Mouse (Mus musculus): ENCODE data around the gene Cdc27.
A peak's percentile ranks its signal among the peaks of the same experiment; 100 is the strongest.
"Not testable (repeated sequence)": the region's sequence is repeated elsewhere in the genome, so short reads cannot be mapped to it uniquely, and the experiment has no call there.

Cdc27 gene

DNA sequence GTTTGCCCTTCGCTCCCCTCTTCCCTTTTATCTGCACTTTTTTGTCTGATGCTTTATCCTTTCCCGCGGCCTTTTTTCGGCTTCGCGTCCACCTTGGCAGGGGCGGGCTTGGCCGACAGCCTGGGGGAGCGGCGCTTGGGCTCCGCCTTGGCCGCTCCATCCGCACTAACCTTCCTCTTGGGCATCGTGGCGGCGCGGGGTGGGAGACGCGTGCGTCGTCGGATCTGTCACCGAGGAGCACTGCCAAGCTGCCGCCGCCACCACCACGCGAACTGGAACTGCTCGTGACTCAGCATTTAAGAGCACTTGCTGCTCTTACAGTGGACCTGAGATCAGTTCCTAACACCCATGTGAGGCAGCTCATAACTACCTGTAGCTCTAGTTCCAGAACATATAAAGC is 21.0 kb upstream of the Cdc27 start:
- not testable (repeated sequence) for DNase-seq (ENCODE audit: low read depth, low spot score)

DNA sequence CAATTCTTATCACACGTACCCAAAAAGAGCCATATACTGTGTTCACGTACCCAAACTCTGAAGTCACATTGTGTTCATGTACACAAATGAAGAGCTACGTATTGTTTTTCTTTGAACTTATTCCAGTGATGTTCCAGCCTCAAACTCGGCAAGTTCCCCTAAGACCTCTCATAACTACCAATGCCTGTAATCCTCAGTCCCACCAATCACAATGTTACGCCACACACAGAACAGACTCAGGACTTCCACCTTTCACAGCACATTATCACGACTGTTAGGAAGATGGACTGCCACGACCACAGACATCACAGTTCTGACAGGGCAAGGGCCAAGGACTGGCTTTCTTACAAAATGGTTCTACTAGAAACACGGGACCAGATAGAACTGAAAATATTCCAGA is 20.1 kb upstream of the Cdc27 start:
- not testable (repeated sequence) for DNase-seq (ENCODE audit: low read depth, low spot score)

DNA sequence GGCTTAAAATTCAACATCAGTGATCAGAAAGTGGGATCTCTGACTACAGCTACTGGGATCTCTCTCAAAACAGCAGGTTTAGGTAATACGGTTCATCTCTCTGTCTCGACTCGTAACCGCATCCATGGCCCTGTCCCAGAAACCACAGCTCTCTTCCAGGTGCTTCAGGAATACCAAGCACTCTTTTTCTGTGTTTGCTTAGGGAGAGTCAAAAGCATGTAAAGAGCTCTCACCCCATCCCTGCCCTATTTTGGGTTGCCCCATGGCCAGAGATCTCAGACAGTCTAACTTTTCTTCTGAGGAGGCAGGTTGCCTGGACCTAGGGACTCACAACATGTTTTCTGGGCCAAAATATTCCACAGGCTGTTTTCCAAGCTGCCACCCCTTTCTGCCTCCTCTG is 17.9 kb upstream of the Cdc27 start:
- DNase-seq (ENCODE audit: low read depth, low spot score), result no peak

DNA sequence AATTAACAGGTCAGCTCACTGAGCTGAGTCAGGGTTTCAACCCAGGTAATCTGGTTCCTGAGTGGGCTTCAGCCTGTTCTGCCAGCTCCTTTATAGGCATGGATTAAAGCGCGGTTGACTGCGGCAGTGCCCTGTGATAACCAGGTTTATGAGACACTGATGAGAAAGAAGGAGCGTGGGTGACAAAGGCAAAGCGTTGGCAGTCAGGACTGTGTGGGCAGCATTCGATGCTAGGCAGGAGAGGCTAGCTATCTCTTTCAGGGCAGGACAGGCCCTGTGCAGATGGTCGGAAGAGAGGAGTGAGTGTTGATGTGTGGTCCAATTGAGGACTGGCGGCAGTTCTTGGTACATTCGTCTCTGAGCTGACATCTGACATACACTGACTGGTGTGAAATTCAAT is 17.3 kb upstream of the Cdc27 start:
- no peak for DNase-seq (ENCODE audit: low read depth, low spot score)

DNA sequence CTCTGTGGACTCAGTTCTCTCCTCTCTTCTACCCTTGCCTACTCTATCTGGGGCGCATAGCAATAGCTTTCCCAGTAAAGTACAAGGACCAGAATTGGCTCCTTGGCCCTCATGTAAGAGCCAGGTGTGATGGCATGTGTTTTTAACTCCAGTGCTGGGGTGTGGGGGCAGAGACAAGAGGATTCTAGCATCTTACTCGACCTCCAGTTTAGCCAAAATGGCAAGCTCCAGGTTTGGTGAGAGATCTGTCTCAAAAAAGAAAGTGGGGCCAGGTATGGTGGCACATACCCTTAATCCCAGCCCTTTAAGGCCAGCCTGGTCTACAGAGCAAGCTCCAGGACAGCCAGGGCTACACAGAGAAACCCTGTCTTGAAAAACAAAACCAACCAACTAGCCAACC is 16.4 kb upstream of the Cdc27 start:
- no peak for DNase-seq (ENCODE audit: low read depth, low spot score)

DNA sequence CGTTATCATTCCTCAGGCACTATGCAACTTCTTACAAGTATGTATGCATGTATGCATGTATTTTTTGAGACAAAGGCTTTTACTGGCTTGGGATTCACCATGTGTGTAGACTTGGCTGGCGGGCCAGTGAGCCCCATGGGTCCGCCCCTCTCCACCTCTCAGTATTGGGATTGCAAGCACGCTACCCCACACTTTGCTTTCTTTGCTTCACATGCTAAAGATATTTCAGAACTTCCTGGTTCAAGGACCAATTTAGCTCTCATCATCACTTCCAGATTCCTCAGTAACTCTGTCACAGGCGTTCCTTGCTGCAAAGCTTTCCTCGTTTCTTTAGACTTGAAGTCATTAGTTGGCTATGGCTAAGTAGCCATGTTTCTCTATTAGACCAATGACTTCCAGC is 15.7 kb upstream of the Cdc27 start:
- DNase-seq (ENCODE audit: low read depth, low spot score), result no peak

DNA sequence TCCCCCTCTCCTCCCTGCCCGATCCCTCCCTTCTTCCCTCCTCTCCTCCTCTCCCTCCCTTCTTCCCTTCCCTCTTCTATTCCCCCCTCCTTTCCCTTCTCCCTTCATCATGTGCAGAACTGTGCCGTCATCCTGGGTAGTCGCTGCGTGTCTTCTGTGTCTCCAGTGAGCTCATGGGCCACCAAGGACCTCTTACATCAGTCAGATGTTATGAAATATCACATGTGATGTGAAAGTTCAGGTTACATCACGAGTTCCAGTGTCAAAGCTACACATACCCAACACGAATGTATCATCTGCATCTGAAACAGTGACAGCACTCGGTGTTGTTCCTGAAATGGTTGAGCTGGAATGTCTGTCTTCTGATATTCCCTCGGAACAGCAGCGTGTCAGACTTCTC is 14.8 kb upstream of the Cdc27 start:
- no peak for DNase-seq (ENCODE audit: low read depth, low spot score)

DNA sequence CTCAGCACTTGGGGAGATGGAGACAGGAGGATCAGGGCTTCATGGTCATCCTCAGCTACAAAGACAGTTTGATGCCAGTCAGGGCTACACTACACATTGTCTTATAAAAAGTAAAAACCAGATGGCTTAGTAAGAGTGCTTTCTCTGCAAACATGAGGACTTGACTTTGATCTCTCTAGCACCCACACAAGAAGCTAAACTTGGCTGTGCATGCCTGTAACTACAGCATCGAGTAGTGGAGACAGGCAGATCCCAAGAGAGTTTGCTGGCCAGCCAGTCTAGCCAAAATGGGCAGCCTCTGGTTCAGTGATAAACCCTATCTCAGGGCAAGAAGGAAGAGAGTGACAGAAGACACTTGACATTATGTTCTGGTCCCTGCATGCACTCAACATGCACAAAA is 13.1 kb upstream of the Cdc27 start:
- no peak for DNase-seq (ENCODE audit: low read depth, low spot score)

DNA sequence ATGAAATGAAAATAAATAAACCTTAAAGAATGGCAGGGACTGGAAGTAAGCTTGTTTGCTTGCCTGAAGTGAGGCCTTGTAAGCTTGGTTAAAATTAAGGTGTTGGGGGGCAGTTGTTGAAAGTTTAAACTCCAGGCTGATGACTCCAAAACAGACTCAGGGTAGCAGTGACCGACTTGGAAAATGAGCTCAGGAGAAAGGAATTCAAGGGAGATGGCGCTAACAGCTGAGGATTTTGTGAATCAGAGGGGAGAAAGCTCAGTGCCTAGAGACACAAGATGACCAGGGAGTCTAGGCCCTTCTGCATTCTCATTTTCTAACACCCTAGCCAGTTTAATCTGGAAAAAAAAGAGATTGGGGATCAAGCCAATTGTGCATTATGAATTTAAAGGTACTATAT is 10.6 kb upstream of the Cdc27 start:
- no peak for DNase-seq (ENCODE audit: low read depth, low spot score)

DNA sequence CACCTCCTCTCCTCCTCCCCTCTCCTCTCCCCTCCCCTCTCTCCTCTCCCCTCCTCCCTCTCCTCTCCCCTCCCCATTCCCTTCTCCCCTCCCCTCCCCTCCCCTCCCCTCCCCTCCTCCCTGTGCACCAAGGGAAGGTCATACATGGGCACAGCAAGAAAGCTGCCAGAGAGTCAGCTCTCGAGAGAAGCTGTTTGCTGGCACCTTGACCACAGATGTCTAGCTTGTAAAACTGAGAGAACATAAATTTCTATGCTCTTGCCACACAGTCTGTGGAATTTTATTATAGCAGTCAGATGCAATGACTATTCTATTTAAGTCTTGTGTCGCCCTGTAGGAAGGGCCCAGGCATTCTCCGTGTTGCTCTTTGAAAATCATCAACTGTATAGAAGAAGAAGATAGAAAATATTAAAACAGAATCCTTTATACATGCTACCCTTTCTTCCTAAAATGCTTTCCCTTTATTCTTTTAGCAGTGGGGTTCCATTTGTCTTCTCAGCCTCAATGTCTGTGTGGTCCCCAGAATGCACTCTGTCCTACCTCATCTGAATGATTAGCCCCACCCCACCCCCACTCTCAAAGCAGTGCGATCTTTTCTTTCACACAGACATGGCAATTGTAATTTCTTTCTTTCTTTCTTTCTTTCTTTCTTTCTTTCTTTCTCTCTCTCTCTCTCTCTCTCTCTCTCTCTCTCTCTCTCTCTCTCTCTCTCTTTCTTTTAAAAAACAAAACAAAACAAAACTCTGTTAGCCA is 8.4 kb upstream of the Cdc27 start:
- no peak for DNase-seq (ENCODE audit: low read depth, low spot score)

DNA sequence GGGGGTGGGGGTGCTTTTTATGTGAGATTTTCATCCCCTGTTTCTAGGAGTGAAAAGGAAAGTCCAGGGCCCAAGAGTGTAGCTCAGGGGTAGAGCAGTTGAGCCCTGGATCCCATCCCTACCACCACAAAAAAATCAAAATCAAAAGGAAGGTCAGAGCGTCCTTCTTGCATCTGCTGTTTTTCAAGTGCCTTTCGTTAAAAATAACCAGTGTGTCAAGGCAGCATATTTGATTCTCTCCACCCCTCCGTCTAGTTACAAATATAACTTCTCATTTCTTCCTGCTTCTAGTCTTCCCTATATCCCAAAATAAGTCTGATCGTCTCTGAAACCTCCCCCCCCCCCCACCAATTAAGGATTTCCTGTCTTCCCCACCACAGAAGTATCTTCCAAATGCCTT is 7.6 kb upstream of the Cdc27 start:
- DNase-seq (ENCODE audit: low read depth, low spot score), result no peak

DNA sequence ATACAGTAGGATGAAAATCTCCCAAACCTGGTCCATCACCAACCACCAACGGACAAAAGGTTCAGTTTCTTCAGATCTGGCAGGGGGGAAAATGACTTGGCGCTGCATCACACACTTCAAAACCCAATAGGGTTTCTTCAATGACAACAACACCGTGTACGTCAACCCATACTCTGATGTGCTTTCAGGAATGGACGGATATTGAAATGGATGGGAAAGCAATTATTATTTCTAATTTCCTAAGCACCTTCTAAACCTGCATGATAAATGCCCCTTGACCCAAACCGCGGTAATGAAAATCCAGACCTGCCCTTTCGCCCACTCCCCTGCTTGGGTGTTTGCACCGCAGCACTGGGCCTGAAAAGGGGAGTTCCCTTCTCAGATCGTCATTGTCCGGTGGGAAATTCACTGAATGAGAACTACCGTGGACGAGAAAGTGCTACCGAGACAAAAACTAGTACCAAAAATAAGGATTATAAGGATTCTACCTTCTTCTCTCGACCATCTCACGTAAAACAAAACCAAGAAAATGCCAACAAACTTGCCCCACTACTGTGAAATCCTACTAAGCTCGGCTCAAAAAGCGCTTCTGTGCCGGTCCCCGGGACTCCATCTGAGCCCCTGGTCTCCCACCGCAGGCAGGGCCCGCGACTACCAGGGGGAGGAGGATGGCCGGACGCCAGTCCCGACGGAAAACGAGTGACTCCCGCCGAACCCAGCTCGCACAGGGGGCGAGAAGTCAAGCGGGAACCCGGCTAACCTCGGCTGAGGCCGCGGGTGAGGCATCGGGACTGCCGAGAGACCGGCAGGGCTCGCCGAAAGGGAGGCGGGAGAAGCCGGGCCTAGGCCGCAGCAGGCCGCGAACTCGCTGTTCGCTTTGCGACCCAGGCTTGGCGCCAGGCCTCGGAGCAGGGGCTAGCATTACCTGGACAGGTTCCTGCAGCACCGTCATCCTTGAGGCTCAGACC is 698 bp downstream of the Cdc27 start:
- peak; percentile 73 for DNase-seq (ENCODE audit: low read depth, low spot score)

DNA sequence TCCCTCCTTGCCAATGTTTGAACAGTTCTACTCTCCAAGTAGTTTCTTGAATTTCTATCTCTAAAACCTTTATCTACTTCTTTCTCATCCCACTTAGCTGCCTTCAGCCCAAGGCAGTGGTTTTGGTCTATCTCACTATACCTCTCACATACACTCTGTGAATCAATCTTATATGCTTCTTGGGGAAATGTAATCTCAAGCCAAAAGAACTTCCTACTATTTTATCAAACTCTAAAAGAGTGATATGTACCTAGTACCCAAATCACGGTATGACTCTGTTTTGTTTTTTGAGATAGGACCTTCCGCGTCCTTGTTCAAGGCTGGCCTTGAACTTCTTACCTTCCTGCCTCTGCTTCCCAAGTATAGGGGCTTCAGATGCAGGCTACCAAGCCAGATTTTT is 2.9 kb downstream of the Cdc27 start:
- DNase-seq (ENCODE audit: low read depth, low spot score), result no peak

DNA sequence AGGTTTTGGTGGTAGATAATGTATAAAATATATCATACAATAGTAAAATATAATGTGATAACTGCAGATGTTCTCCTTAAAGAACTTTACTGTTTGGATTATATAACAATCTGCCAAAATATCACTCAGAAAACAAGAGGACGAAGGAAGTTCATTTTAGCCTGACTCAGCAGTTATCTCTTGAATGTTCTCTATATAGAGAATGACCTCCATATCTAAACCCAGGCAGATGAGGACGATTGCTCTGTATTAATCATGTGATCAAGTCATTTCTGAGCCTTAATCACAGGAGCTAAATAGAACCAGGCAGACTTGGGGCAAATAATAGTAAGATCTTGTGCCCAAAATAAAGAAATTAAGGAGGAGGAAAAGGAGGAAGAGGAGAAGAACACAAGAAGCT is 5.9 kb downstream of the Cdc27 start:
- DNase-seq (ENCODE audit: low read depth, low spot score), result no peak

DNA sequence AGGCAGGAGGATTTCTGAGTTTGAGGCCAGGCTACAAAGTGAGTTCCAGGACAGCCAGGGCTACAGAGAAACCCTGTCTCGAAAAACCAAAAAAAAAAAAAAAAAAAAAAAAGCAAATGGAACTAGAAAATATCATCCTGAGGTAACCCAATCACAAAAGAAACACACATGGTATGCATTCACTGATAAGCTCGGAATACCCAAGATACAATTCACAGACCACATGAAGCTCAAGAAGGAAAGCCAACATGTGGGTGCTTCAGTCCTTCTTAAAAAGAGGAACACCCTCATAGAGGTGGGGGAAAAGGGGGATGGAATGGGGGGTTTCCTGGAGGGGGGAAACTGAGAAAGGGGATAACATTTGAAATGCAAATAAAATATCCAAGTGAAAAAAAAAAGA is 7.1 kb downstream of the Cdc27 start:
- DNase-seq (ENCODE audit: low read depth, low spot score), result not testable (repeated sequence)

DNA sequence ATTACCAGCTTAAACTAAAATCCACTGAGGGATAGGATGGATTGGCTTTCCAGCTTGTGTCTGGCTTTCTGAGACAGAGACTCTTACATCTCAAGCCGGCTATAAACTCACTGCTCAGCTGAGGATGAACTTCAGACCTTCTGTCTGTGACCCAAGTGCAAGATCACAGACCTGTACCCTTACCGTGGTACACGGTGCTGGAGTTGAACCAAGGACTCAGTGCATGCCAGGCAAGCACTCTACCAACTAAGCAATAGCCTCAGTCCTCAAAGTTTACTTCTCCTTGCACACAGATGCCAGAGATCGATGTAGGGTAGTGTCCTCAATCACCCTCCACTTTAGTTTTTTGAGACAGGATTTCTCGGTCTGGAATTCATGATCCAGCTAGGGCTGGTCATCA is 10.6 kb downstream of the Cdc27 start:
- DNase-seq (ENCODE audit: low read depth, low spot score), result no peak

DNA sequence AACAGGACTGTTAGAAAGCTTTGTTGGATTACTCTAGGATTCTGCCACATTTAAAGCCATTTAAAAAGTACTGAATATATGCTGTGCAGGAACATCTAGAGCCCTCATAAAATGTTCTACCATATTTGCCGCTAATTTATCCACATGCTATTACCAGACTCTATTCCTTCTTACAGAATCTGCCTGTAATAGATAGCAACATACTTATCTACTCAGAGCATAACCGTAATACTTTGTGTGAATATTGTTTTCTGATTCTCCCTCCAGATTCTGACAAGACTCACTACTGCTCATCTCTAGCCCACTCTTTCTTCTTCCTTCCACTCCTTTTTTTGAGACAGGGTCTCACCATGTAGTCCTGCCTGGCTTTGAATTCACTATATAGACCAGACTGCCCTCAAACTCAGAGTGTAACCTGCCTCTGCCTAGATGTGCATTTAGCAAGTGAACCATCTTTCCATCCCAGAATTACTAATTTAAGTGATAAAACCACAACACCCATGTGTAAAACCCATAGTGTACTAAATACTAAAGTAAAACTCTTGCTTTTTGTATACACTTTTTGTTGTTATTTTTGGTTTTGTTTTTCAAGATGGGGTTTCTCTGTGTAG is 12.4 kb downstream of the Cdc27 start:
- no peak for DNase-seq (ENCODE audit: low read depth, low spot score)

DNA sequence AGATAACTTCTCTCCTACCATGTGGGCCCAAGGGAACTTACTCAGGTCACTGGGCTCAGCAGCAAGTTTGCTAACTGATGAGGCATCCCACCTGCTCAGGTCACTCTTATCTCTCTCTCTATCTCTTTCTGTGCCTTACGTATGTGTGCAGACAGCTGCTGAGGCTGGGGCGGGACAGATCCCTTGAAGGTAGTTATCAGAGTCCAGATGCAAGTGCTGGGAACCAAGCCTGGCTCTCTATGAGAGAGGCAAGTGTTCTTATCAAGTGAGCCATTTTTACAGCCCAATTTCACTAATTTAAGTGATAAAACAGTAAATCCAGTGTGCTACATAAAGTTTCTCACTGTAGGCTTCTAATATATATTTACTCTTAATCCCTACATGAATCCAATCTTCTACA is 13.6 kb downstream of the Cdc27 start:
- DNase-seq (ENCODE audit: low read depth, low spot score), result no peak

DNA sequence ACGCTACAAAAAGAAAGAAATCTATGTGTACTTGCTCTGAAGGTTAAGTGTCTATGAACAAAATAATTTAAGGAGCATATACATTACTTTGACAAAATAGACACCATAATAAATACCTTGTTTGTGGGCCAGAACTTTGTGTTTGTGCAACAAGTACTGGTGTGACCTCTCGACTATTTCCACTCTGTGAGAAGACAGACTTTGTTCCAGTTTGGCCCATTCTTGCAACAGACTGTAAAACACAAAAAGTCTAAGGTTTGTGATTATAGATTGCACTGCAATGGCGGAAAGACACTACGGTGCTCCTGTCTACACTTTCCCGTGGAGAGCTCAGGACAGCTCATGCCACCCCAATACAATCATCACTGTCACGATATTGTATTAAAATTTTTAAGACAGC is 24.5 kb downstream of the Cdc27 start:
- no peak for DNase-seq (ENCODE audit: low read depth, low spot score)

DNA sequence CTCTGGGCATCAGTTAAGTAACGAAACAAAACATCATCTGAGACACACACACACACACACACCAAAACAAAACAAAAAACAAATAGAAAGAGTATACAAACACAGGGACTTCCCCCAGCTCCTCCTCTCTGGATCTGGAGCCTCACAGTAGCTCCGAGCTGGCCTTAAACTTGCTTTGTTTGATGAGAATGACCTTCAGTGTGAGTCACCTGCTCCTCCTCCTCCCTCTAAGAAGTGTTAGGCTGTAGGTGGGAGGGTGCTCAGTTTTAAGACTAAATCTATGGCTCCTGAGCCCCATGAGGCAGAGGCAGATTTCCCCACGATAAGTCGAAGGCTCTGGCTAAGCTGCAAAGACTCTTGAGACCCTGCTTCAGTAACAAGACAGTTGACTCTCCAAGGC is 38.0 kb downstream of the Cdc27 start:
- DNase-seq (ENCODE audit: low read depth, low spot score), result no peak

DNA sequence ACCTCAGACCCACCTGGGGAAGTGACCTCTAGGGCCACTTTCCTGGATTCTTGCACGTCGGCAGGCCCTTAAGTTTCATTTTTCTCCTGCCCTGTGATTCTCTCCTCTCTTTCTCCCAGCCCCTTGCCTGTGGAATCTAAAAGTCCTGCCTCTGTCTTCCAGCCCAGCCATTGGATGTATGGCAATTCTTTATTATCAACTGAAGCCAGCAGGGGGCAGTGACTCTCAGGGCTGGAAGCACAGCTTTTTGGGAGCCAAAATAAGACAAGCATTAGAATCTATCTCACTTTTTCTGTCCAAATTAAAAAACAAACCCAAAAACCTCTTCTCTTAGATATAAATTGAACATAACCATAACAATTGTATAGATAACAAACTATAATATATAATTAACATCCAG is 39.8 kb downstream of the Cdc27 start:
- DNase-seq (ENCODE audit: low read depth, low spot score), result peak; percentile 36

DNA sequence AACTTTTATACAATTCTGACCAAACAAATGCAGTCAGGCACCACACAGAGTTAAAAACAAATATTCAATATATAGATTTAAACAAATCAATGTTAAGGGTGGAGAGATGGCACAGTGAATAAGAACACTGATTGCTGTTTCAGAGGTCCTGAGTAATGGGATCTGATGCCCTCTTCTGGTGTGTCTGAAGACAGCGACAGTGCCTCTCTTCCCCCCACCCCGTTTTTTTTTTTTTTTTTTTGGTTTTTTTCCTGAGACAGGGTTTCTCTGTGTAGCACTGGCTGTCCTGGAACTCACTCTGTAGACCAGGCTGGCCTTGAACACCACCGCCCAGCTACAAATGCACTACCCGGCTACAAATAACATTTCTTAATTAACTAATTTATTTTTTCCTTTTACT is 42.0 kb downstream of the Cdc27 start:
- DNase-seq (ENCODE audit: low read depth, low spot score), result no peak

DNA sequence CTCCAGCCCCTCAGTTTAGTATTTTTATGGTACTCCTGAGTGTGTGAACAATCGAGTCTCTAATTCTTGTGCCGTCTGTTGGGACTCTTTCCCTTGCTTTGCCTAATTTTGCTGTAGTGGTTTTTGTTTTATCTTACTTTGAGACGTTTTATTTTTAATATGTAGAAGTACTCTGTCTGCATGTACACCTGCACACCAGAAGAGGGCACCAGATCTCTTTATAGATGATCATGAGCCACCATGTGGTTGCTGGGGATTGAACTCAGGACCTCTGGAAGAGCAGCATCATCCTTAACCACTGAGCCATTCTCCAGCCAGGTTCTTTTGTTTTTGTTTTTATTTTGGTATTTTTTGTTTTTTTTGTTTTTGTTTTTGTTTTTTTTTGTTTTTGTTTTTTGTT is 62.1 kb downstream of the Cdc27 start:
- no peak for DNase-seq (ENCODE audit: low read depth, low spot score)

All from CD4-positive helper T cell, adult 2 months (primary cell).